Mouse (Mus musculus) left cerebral cortex, adult 11 months (tissue): ENCODE results near the gene Apopt1.
"Not testable (repeated sequence)": the region's sequence is repeated elsewhere in the genome, so short reads cannot be mapped to it uniquely, and the experiment has no call there.

ENCODE experiments used
- DNase-seq: peaks from one replicate; pipeline ENCODE4 v3.0.0; 2022; ENCODE audit warnings: low spot score

Gene Apopt1

DNA sequence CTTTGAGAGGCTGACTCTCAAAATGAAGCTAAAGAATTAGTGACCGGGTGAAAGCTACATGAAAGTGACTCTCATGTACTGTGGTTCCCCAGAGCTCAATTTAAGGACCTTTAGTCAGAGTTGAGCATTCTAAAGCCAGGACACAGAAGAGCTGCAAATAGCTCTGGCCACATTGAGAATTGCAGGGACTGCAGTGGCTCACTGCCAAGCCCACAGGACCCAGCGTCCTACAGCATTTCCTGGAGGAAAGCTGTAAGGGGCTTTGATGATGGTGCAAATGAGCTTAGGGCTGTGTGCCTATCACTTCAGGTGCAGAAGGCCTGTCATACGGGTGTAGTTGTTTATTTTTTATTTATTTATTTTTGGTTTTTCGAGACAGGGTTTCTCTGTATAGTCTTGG is 4.9 kb upstream of the Apopt1 start:
- DNase-seq, result no peak

- no peak for DNase-seq
These were observed 3.0 kb upstream of the Apopt1 start for GRCm38 (mm10) chr12:111710091-111710490.

GRCm38 (mm10) chr12:111712476-111712875 is 585 bp upstream of the Apopt1 start:
- no peak for DNase-seq

DNA sequence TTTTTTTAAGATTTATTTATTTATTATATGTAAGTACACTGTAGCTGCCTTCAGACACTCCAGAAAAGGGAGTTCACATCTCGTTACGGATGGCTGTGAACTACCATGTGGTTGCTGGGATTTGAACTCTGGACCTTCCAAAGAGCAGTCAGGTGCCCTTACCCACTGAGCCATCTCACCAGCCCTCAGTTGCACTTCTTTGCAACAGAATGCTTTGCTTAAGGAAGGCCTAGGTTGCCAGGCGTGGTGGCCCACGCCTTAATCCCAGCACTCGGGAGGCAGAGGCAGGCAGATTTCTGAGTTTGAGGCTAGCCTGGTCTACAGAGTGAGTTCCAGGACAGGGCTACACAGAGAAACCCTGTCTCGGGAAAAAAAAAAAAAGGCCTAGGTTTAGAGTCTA is 819 bp downstream of the Apopt1 start:
- not testable (repeated sequence) for DNase-seq

- no peak for DNase-seq
These were observed 3.4 kb downstream of the Apopt1 start for GRCm38 (mm10) chr12:111716505-111716904.

GRCm38 (mm10) chr12:111718656-111719055 is 5.6 kb downstream of the Apopt1 start:
- no peak for DNase-seq

GRCm38 (mm10) chr12:111720222-111720621 is 7.2 kb downstream of the Apopt1 start:
- DNase-seq, result no peak

DNA sequence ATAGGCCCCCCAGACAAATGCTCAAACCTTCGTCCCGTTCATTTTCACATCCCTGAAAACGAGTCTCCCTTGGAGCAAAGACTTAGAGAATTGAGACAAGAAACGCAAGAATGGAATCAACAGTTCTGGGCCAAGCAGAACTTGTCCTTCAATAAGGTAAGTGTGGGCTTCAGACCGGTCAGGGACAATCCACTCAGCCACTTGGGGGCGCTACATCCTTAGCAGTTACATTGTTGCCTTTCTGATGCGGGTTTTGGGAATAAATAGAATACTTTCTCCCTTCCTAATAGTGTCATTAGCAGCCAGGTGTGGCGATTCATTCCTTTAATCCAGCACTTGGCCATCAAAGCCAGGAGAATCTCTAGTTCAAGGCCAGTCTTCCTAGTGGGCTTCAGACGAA is 9.6 kb downstream of the Apopt1 start:
- DNase-seq, result no peak

DNA sequence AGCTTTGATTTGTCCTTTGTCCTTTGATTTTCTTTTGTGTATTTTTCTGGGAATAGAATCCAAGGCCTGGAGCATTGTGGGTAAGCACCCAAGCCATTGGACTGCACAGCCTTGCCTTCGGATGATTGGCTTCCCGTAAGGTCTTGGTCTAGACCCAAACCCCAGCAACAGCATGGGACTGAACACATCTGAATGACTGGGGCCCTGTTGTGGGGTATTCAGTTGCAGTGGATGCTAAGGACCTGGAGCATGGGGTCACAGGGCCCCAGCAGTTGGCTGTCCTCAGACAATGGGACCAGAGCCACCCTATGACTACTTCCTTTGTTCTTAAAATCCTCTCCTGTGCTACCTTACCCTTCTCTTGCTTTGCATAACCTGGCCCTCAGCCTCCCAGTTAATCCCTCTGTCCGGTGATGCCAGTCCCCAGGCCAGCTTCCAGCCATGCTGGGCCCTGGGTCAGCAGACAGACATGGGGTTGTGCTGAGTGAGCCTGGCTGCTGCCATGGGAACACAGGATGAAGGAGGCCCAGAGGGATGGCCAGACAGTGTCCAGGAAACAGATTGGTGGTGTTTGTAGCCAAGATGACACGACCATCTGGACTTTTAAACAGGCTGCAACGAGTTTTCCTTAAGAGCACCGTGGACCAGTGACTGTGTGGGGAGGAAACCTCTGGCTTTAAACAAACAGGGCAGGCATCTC is 11.7 kb downstream of the Apopt1 start:
- DNase-seq, result no peak

GRCm38 (mm10) chr12:111725338-111726121 is 12.5 kb downstream of the Apopt1 start:
- peak; percentile 71 for DNase-seq

DNA sequence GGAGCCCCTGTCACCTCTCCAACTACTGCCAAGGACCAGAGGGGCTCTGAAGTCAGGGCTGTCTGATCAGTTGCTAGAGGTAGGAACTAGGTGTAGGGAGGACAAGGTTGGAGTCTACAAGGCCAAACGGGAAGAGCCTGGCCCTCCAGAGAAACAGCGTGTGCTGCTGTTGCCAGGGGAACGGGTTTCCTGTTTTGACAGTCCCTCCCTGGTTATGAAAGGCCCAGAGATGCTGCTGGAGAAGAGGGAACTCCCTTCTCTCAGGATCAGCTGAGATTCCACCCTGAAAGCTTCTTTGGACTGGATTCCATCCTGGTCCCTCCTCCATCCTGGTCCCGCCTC is 13.0 kb downstream of the Apopt1 start:
- no peak for DNase-seq

GRCm38 (mm10) chr12:111727956-111728355 is 14.9 kb downstream of the Apopt1 start:
- no peak for DNase-seq

DNA sequence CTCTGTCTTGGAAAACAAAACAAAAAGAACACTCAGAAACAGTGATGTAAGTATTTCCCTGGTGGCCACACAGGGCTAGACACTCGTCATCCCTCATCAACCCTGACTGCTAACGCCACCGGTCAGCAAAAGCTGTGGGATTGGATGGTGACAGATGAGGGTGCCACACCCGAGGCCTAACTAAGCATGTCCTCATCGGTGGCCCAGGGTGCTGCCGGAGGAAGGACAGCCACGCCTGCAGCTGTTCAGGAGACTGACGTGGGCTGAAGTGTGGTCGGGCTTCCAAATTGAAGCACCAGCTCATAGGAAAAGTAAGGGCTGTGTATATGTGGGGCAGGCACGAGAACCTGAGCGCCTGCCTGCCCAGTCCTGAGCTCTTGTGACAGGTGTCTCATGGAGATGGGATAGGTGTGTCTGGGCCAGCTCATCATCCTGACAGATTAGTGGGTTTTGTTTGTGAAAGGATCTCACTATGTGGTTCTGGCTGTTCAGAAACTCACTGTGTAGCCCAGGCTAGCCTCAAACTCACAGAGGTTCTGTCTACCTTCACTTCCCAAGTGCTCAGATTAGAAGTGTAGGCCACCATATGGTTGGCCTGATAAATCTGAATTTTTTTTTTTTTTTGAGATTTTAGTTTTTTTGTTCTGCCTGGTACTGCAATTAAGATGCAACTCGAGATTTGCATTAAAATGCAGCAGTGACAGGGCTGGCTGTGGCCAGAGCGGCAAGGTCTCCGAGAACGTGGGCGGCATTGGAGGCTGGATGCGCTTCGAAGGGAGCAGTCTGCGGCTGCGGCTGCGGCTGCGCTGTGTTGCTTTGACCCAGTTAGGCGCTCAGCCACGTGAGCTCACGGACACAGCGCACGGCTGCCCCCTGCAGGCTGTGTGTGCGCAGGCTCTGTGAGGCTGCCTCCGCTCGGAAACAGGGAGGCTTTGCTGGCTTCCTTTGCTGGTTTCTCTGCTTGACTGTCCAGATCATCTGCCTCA is 19.1 kb downstream of the Apopt1 start:
- DNase-seq, result peak; percentile 82

GRCm38 (mm10) chr12:111732921-111733320 is 19.9 kb downstream of the Apopt1 start:
- no peak for DNase-seq

DNA sequence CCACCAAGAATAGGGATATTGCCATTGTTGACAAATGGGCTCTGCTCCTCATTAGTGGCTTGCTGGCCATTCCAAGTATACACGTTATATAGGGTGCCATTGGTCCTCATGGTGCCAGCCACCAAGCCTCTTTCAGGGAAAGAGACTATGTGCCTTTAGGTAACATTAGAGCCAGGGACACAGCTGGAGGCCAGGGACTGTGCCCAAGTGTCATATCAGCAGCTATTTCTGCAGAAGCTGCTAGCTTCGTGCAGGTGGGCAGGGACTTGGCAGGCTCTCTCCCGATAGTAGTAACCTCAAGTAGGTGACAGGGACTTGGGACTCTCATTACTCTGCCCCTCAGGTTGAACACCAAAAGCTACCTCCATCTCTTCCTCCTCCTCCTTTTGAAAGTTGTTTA is 21.9 kb downstream of the Apopt1 start:
- DNase-seq, result no peak

GRCm38 (mm10) chr12:111736676-111737075 is 23.6 kb downstream of the Apopt1 start:
- not testable (repeated sequence) for DNase-seq

- DNase-seq, result no peak
These were observed 24.3 kb downstream of the Apopt1 start for GRCm38 (mm10) chr12:111737370-111737769.

DNA sequence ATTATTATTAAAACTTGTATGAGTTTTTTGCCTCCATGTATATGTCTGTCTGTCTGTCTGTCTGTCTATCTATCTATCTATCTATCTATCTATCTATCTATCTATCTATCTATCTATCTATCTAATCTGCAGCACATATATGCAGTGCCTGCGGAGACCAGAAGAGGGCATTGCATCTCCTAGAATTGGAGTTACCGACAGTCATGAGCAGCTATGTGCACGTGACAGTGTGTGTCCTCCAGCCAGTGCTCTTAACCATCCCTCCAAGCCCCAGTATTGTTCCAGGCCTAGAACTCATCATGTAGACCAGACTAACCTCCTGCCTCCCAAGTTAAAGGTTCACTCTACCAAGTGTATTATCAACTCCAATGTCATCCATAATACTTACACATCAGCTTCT is 25.7 kb downstream of the Apopt1 start:
- no peak for DNase-seq

DNA sequence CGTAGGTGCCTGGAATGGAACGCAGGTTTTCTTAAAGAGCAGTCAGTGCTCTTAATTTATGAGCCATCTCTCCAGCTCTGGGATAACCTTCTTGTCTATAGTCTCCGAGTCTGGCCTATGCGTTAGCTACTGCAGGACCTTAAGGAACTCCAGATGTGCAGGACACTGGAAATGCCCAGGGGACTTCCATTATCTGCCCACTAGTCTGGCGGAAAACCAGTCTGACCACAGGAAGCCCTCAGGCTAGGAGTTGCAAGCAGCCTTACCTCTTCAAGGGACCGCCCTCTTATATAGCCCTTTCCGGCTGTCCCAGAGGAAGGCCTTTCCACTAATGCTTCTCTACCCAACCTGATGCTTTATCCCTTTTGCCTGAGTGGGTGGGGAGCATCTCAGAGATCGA is 28.3 kb downstream of the Apopt1 start:
- DNase-seq, result no peak

DNA sequence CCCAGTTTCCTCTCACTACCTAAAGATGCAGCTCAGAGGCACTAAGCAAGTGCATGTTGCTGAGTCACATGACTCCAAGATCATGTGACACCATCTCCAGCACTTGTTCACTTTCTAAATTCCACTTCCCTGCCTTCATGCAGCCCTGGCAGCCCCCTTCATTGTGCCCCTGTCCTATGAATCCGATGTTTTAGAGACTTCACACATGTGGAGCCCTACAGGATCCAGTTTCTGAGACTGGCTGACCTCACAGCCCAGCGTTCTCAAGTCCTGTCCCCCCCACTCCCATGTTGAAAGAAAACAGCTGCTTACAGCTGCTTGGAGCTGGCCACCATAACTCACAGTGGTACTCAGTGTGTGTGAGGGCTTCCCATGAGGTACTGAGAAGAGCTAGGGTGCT is 30.4 kb downstream of the Apopt1 start:
- no peak for DNase-seq

DNA sequence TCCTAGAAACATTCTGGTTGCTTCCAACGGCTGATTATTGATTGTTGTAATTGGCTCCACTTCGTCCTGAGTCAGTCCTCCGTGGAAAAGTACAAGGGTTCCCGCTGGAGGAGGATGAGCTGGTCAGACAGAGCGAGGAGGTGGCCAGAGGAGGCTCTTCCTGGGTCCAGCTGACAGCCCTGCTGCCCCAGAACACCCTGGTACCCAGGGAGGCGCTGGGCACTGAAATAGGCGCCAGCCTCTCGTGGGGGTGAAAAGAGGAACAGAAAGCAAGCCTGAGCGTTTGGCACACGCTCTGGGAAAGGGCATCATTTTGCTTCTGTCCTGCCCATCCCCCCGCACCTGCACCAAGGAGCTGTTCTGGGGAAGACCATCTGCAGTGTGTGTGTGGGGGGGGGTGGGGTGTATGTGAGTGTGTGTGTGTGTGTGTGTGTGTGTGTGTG is 30.9 kb downstream of the Apopt1 start:
- no peak for DNase-seq

DNA sequence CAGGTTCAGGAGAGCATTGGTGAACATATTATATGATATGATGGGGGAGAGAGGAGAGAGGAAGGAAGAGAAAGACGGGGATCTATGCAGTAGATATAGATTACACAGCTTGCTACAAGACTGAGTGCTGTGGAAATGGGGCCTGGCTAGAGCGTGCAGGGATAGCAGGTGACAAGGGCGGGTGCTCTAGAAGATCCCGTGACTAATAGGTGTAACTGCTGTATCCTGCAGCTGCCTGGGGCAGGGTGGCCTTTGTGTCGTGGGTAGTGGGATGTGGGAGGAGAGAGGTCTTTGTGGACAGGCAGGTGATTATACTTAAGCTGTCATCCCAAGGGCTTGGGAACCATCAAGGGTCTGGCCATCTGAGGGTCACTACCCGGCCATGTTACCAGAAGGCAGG is 32.2 kb downstream of the Apopt1 start:
- DNase-seq, result no peak
